Mouse (Mus musculus): ENCODE measurements around the gene Cdc6. TPM values are rescaled to one million over a fixed set of nuclear protein-coding genes. Genes with fewer than 3 reads are reported as not detected.

The Cdc6 gene
- polyA plus RNA-seq, 1 experiment from 2014 or later: 38.3 TPM

DNA sequence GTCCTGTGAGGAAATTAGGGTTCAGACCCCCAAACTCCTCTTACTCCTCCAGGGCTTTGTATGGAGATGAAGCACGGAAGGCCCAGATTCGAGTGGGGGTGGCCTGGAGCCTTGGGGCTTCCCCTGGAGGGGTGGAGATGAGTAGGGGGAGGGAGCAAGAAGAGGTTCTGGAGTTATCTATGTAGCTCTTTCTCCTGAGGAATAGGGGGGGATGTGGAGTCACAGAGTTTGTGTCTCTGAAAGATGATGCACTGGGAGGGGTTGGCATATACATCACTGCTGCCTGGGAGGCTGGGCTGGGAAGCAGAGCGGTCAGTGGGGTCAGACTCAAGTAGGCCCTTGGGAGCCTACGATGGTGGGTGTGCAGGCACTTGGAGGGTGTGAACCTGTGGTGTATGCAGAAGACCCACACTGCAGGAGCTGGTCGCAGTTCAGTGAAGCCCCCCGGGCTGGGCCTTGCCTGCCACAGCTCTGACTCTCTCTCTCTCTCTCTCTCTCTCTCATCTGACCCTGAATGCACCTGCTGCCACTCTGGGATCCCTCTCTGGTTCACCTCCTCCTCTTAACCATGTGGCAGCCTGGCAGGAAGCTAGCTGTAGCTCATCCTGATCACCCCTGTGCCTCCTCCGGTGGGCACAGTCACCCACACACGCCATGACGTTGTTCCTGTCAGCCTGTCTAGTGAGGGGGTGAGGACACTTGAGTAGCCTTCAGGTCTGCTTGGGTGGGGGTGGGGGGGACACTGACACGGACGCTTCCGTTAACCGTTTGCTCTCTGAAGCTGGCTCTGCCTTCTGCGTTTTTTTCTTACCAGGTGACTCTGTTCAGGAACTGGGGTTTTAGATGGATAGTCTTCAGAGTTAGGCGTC is 31.7 kb downstream of the Cdc6 start:
- peaks cover 77% of the 10 kb centered on the region for H3K4me1 ChIP-seq (replicated peaks; ENCODE audit: control insufficient read depth, insufficient read depth, low read length)
- no peaks in the 10 kb centered on the region for H3K27me3 ChIP-seq (ENCODE audit: control insufficient read depth, insufficient read depth, low read depth, low read length)
- 25% methylated on average over 15 of the region's 15 CpGs for WGBS
- ATAC-seq (ENCODE audit: low read depth): no peak
- peak overlapping the region; percentile 72 for H3K4me3 ChIP-seq (ENCODE audit: low read length)
- peak overlapping the region; percentile 98; the same call in 1 of the 2 replicates for H3K27ac ChIP-seq (ENCODE audit: low read length)
- peak overlapping the region; percentile 83 for H3K4me2 ChIP-seq (ENCODE audit: low read depth, low read length)
- peak overlapping the region; percentile 89 for H3K9ac ChIP-seq (ENCODE audit: low read length)
- no peaks in the 10 kb centered on the region for H3K9me3 ChIP-seq (ENCODE audit: control insufficient read depth, low read length)
- H3K36me3 ChIP-seq (ENCODE audit: control insufficient read depth, insufficient read depth, low read length): no peaks in the 10 kb centered on the region

DNA sequence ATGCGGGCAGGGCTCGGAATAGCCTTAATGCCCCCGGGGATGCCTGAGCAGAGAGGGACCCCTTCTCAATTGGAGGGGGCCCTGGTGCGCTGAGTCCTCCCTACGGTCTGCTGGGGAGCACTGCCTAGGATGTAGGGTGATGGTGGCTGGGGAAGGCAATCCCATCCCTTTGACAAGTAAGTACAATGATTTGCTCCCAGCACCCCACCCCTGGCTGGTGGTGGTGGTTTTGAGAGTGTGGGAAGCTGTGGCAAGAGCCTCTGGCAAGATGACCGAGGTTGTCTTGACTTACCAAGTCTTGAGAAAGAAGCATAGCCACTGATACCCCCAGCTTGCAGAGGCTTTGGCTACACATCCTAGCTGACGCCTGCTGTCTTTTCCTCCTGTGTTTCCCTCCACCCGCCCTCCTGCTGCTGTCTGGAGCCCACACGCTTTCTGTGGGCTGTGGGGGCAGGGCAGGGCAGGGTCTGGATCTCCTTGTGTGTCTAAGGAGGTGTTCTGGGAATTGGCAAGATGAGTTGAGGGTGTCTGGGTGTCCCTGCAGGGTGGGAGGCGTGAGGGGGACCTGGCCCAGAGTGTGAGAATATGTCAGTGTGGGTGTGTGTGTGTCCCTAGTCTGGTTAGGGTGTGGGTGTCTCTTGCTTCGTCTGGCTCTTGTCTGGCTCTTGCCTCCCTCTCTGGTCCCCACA is 32.5 kb downstream of the Cdc6 start:
- peak overlapping the region; percentile 83 for H3K4me2 ChIP-seq (ENCODE audit: low read depth, low read length)
- peaks cover 79% of the 10 kb centered on the region for H3K4me1 ChIP-seq (replicated peaks; ENCODE audit: control insufficient read depth, insufficient read depth, low read length)
- no peaks in the 10 kb centered on the region for H3K27me3 ChIP-seq (ENCODE audit: control insufficient read depth, insufficient read depth, low read depth, low read length)
- no peaks in the 10 kb centered on the region for H3K36me3 ChIP-seq (ENCODE audit: control insufficient read depth, insufficient read depth, low read length)
- H3K27ac ChIP-seq (ENCODE audit: low read length): peak overlapping the region; percentile 98
- ATAC-seq (ENCODE audit: low read depth): no peak
- peak overlapping the region; percentile 69 for H3K9ac ChIP-seq (ENCODE audit: low read length)
- WGBS: 38% methylated on average over 10 of the region's 11 CpGs
- H3K4me3 ChIP-seq (ENCODE audit: low read length): peak overlapping the region; percentile 72
- H3K9me3 ChIP-seq (ENCODE audit: control insufficient read depth, low read length): no peaks in the 10 kb centered on the region

DNA sequence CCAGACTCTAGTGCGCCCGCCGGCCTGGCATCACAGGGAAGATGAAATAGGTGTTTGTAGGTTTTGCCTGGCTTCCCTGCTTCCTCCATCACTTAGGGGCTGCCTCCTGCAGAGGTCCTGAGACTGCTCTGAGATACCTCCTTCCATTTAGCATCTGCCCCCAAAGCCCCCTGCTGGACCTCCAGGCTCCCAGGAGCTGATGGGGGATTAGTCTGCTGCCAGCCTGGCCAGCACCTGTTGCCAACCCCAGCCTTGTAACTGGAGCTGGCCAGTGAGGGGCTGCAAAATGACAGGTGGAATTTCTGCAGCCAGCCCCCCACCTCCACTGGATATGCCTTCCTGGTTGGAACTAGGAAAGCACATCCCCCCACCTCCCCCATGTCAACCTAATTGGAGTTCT is 33.2 kb downstream of the Cdc6 start:
- Histone ChIP-seq H3K9me3 (ENCODE audit: control insufficient read depth, low read length) (no peaks in the 10 kb centered on the region), H3K4me3 (ENCODE audit: low read length) (peak overlapping the region; percentile 72), H3K27me3 (ENCODE audit: control insufficient read depth, insufficient read depth, low read depth, low read length) (no peaks in the 10 kb centered on the region), H3K4me1 (replicated peaks; ENCODE audit: control insufficient read depth, insufficient read depth, low read length) (peaks cover 85% of the 10 kb centered on the region), H3K36me3 (ENCODE audit: control insufficient read depth, insufficient read depth, low read length) (no peaks in the 10 kb centered on the region), H3K4me2 (ENCODE audit: low read depth, low read length) (peak overlapping the region; percentile 83), H3K27ac (ENCODE audit: low read length) (peak overlapping the region; percentile 98), H3K9ac (ENCODE audit: low read length) (peak overlapping the region; percentile 69)
- no peak for ATAC-seq (ENCODE audit: low read depth)
- WGBS: 19% methylated on average over 3 of the region's 3 CpGs

DNA sequence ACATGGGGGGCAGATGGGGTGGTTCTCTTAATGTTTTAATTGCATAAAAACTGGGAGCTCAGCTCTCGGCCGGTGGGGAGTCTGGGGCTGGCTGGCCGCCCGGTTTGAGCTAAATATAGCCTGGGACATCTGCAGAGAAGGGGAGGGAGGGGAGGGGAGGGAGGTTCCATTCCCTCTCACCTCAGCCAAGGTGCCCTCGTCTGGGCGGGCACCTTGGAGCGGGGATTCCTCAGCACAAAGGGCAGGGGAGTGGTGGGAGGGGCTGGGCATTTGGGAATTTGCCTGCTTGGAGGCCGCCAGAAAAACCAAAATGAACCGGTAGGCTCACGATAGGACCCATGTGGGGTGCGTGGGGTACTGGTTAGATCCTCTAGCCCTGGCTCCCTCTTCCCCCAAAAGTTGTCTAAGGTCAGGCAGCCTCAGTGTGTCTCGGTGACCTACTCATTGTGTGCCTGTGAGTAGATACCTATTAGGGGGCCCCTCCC is 33.8 kb downstream of the Cdc6 start:
- peak; percentile 14 for ATAC-seq (ENCODE audit: low read depth)
- H3K4me3 ChIP-seq (ENCODE audit: low read length): peak overlapping the region; percentile 72
- H3K27ac ChIP-seq (ENCODE audit: low read length): peak overlapping the region; percentile 98
- no peaks in the 10 kb centered on the region for H3K9me3 ChIP-seq (ENCODE audit: control insufficient read depth, low read length)
- H3K4me1 ChIP-seq (replicated peaks; ENCODE audit: control insufficient read depth, insufficient read depth, low read length): peaks cover 83% of the 10 kb centered on the region
- H3K9ac ChIP-seq (ENCODE audit: low read length): peak overlapping the region; percentile 69
- no peaks in the 10 kb centered on the region for H3K27me3 ChIP-seq (ENCODE audit: control insufficient read depth, insufficient read depth, low read depth, low read length)
- WGBS: 3% methylated on average over 12 of the region's 12 CpGs
- H3K4me2 ChIP-seq (ENCODE audit: low read depth, low read length): peak overlapping the region; percentile 83
- H3K36me3 ChIP-seq (ENCODE audit: control insufficient read depth, insufficient read depth, low read length): no peaks in the 10 kb centered on the region

DNA sequence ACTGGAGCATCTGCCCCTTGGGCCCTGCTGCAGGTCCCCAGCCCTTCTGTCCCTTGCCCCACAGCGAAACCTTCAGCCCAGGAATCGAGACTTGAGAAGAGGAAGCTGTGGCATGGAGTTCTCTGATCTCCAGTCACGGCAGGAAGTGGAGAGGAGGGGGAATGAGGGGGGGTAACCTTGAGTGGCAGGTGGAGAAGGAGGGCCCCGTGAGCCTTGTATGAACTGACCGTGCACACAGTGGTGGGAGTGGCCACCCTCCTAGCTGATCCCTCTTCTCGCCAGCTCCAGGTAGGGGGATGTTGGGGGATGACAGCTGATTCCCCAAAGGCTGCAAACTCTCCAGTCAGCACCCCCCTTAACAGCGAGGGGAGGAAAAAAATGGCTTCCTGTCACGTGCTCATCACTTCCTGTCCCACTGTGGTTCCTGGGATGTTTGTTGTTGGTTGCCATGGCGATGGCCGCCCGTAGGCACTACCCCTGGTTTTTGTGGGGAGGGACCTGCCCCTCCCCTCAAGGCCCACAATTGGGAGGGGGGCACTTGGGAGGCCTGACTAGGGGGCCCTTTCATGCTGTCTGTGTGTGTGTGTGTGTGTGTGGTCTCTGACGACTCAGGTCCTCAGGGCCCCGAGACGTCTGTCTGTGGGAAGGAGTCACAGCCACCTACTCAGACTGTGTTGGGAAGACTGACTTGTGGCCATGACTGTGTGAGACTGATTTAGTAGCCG is 34.4 kb downstream of the Cdc6 start:
- no peaks in the 10 kb centered on the region for H3K36me3 ChIP-seq (ENCODE audit: control insufficient read depth, insufficient read depth, low read length)
- 2% methylated on average over 13 of the region's 15 CpGs for WGBS
- peak overlapping the region; percentile 98 for H3K27ac ChIP-seq (ENCODE audit: low read length)
- H3K4me2 ChIP-seq (ENCODE audit: low read depth, low read length): peak overlapping the region; percentile 83
- peak; percentile 30 for ATAC-seq (ENCODE audit: low read depth)
- H3K4me1 ChIP-seq (replicated peaks; ENCODE audit: control insufficient read depth, insufficient read depth, low read length): peaks cover 78% of the 10 kb centered on the region
- peak overlapping the region; percentile 72 for H3K4me3 ChIP-seq (ENCODE audit: low read length)
- H3K9ac ChIP-seq (ENCODE audit: low read length): peak overlapping the region; percentile 69
- no peaks in the 10 kb centered on the region for H3K27me3 ChIP-seq (ENCODE audit: control insufficient read depth, insufficient read depth, low read depth, low read length)
- no peaks in the 10 kb centered on the region for H3K9me3 ChIP-seq (ENCODE audit: control insufficient read depth, low read length)

GRCm38 (mm10) chr11:98942555-98942922 is 34.9 kb downstream of the Cdc6 start:
- H3K27me3 ChIP-seq (ENCODE audit: control insufficient read depth, insufficient read depth, low read depth, low read length): no peaks in the 10 kb centered on the region
- H3K9me3 ChIP-seq (ENCODE audit: control insufficient read depth, low read length): no peaks in the 10 kb centered on the region
- no peak for ATAC-seq (ENCODE audit: low read depth)
- H3K36me3 ChIP-seq (ENCODE audit: control insufficient read depth, insufficient read depth, low read length): no peaks in the 10 kb centered on the region
- peak overlapping the region; percentile 98 for H3K27ac ChIP-seq (ENCODE audit: low read length)
- H3K4me1 ChIP-seq (replicated peaks; ENCODE audit: control insufficient read depth, insufficient read depth, low read length): peaks cover 82% of the 10 kb centered on the region
- peak overlapping the region; percentile 83 for H3K4me2 ChIP-seq (ENCODE audit: low read depth, low read length)
- H3K9ac ChIP-seq (ENCODE audit: low read length): peak overlapping the region; percentile 49
- H3K4me3 ChIP-seq (ENCODE audit: low read length): peak overlapping the region; percentile 72
- WGBS: 19% methylated on average over 3 of the region's 3 CpGs

GRCm38 (mm10) chr11:98942923-98943641 is 35.5 kb downstream of the Cdc6 start:
- Histone ChIP-seq H3K27ac (ENCODE audit: low read length) (peak overlapping the region; percentile 98), H3K4me3 (ENCODE audit: low read length) (no peak overlapping the region; the same call in 1 of the 2 replicates), H3K27me3 (ENCODE audit: control insufficient read depth, insufficient read depth, low read depth, low read length) (no peaks in the 10 kb centered on the region), H3K4me1 (replicated peaks; ENCODE audit: control insufficient read depth, insufficient read depth, low read length) (peaks cover 87% of the 10 kb centered on the region), H3K9ac (ENCODE audit: low read length) (peak overlapping the region; percentile 49), H3K9me3 (ENCODE audit: control insufficient read depth, low read length) (no peaks in the 10 kb centered on the region), H3K36me3 (ENCODE audit: control insufficient read depth, insufficient read depth, low read length) (no peaks in the 10 kb centered on the region), H3K4me2 (ENCODE audit: low read depth, low read length) (peak overlapping the region; percentile 83)
- ATAC-seq (ENCODE audit: low read depth): peak; percentile 36
- 25% methylated on average over 8 of the region's 8 CpGs for WGBS

DNA sequence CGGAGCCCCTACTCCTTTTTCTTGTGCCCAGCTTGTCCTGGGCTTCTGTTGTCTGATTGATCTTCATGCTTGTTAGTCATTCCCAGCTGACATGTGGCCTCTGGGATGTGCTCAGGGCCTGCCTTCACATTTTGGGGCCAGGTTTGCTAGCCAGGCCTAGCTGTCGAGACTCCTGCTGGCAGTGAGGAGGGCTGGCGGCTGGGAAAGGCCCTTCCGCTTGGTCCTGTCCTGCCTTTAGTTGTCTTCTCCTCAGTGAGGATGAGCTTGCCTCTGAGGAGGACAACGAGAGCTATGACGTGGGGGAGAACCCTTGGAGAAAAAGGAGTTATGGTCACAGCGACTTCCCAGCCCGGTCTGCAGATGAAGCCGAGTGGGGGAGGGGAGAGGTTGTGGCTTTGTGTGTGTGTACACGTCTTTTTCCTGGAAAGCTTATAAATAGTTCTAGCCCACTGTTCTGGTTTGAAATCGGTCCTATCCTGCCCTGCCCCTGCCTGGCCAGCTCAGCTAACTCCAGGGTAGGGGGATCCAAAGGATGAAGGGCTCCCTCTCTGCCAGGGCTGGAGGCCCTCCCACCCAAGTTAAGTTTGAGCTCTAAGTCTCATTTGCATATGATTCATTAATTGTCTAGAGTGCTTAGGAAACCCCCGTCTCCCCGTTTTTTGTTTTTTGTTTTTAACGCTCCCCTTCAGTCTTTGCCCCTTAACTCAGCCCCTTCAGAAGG is 36.3 kb downstream of the Cdc6 start:
- ATAC-seq (ENCODE audit: low read depth): no peak
- Histone ChIP-seq H3K4me2 (ENCODE audit: low read depth, low read length) (peak overlapping the region; percentile 83; the same call in 1 of the 2 replicates), H3K27me3 (ENCODE audit: control insufficient read depth, insufficient read depth, low read depth, low read length) (no peaks in the 10 kb centered on the region), H3K4me1 (replicated peaks; ENCODE audit: control insufficient read depth, insufficient read depth, low read length) (peaks cover 80% of the 10 kb centered on the region), H3K36me3 (ENCODE audit: control insufficient read depth, insufficient read depth, low read length) (no peaks in the 10 kb centered on the region), H3K27ac (ENCODE audit: low read length) (peak overlapping the region; percentile 98), H3K4me3 (ENCODE audit: low read length) (no peak overlapping the region), H3K9me3 (ENCODE audit: control insufficient read depth, low read length) (no peaks in the 10 kb centered on the region), H3K9ac (ENCODE audit: low read length) (peak overlapping the region; percentile 53)
- 34% methylated on average over 14 of the region's 14 CpGs for WGBS

Data from lung, embryonic 16.5 days (tissue).